Mouse (Mus musculus): ENCODE measurements around the gene Lrp6. TPM values are rescaled to one million over a fixed set of nuclear protein-coding genes. Genes with fewer than 3 reads are reported as not detected.

Gene Lrp6
- polyA plus RNA-seq, 1 experiment: 39.6 TPM

GRCm38 (mm10) chr6:134606540-134606939, 39.8 kb upstream of the Lrp6 start:
- Histone ChIP-seq H3K27me3 (replicated peaks; ENCODE audit: control insufficient read depth, insufficient read depth, low read length) (no peaks in the 10 kb centered on the region), H3K4me3 (ENCODE audit: insufficient read depth, low read depth, low read length) (no peak overlapping the region), H3K36me3 (ENCODE audit: control insufficient read depth, insufficient read depth, low read length) (no peaks in the 10 kb centered on the region), H3K4me1 (ENCODE audit: control insufficient read depth, insufficient read depth, low read length) (peaks cover 12% of the 10 kb centered on the region; the same call in 1 of the 2 replicates), H3K27ac (ENCODE audit: insufficient read depth, low read depth, low read length) (peak overlapping the region; percentile 80)
- 25% methylated on average over 6 of the region's 6 CpGs for WGBS
- DNase-seq: peak; percentile 89
- TF ChIP-seq CTCF (conservative IDR thresholded peaks at IDR 0.05; ENCODE audit: insufficient read depth, insufficient read length, low read depth, low read length) (no peak), POLR2A (IDR thresholded peaks at IDR 0.05; ENCODE audit: low read depth, low read length) (no peak)

- Histone ChIP-seq H3K4me3 (ENCODE audit: insufficient read depth, low read depth, low read length) (no peak overlapping the region), H3K4me1 (ENCODE audit: control insufficient read depth, insufficient read depth, low read length) (peaks cover 14% of the 10 kb centered on the region; the same call in 1 of the 2 replicates), H3K27ac (ENCODE audit: insufficient read depth, low read depth, low read length) (no peak overlapping the region), H3K36me3 (ENCODE audit: control insufficient read depth, insufficient read depth, low read length) (no peaks in the 10 kb centered on the region), H3K27me3 (replicated peaks; ENCODE audit: control insufficient read depth, insufficient read depth, low read length) (no peaks in the 10 kb centered on the region)
- 97% methylated on average over 3 of the region's 3 CpGs for WGBS
- DNase-seq: no peak
- TF ChIP-seq CTCF (conservative IDR thresholded peaks at IDR 0.05; ENCODE audit: insufficient read depth, insufficient read length, low read depth, low read length) (no peak), POLR2A (IDR thresholded peaks at IDR 0.05; ENCODE audit: low read depth, low read length) (no peak)
Measured at GRCm38 (mm10) chr6:134605196-134605595, 38.4 kb upstream of the Lrp6 start.

- 16% methylated on average over 10 of the region's 10 CpGs for WGBS
- peak; percentile 81 for DNase-seq
- no peak for TF ChIP-seq CTCF (conservative IDR thresholded peaks at IDR 0.05; ENCODE audit: insufficient read depth, insufficient read length, low read depth, low read length)
- no peak for TF ChIP-seq POLR2A (IDR thresholded peaks at IDR 0.05; ENCODE audit: low read depth, low read length)
- H3K36me3 ChIP-seq (ENCODE audit: control insufficient read depth, insufficient read depth, low read length): no peaks in the 10 kb centered on the region
- H3K4me1 ChIP-seq (ENCODE audit: control insufficient read depth, insufficient read depth, low read length): peaks cover 18% of the 10 kb centered on the region; the same call in 1 of the 2 replicates
- H3K27ac ChIP-seq (ENCODE audit: insufficient read depth, low read depth, low read length): peak overlapping the region; percentile 80
- no peaks in the 10 kb centered on the region for H3K27me3 ChIP-seq (replicated peaks; ENCODE audit: control insufficient read depth, insufficient read depth, low read length)
- no peak overlapping the region for H3K4me3 ChIP-seq (ENCODE audit: insufficient read depth, low read depth, low read length)
Measured at GRCm38 (mm10) chr6:134602371-134603003, 35.7 kb upstream of the Lrp6 start.

- Histone ChIP-seq H3K4me1 (ENCODE audit: control insufficient read depth, insufficient read depth, low read length) (peaks cover 17% of the 10 kb centered on the region; the same call in 1 of the 2 replicates), H3K27me3 (replicated peaks; ENCODE audit: control insufficient read depth, insufficient read depth, low read length) (no peaks in the 10 kb centered on the region), H3K36me3 (ENCODE audit: control insufficient read depth, insufficient read depth, low read length) (no peaks in the 10 kb centered on the region), H3K4me3 (ENCODE audit: insufficient read depth, low read depth, low read length) (no peak overlapping the region), H3K27ac (ENCODE audit: insufficient read depth, low read depth, low read length) (peak overlapping the region; percentile 72)
- TF ChIP-seq CTCF (conservative IDR thresholded peaks at IDR 0.05; ENCODE audit: insufficient read depth, insufficient read length, low read depth, low read length): no peak
- no peak for TF ChIP-seq POLR2A (IDR thresholded peaks at IDR 0.05; ENCODE audit: low read depth, low read length)
- 27% methylated on average over 3 of the region's 3 CpGs for whole genome bisulfite sequencing
- peak; percentile 91 for DNase-seq
Measured at GRCm38 (mm10) chr6:134601766-134602165, 35.0 kb upstream of the Lrp6 start.

- H3K4me1 ChIP-seq (ENCODE audit: control insufficient read depth, insufficient read depth, low read length): peaks cover 11% of the 10 kb centered on the region; the same call in 1 of the 2 replicates
- no peaks in the 10 kb centered on the region for H3K27me3 ChIP-seq (replicated peaks; ENCODE audit: control insufficient read depth, insufficient read depth, low read length)
- no peak overlapping the region for H3K4me3 ChIP-seq (ENCODE audit: insufficient read depth, low read depth, low read length)
- 47% methylated on average over 7 of the region's 7 CpGs for WGBS
- peak; percentile 58 for DNase-seq
- no peak for TF ChIP-seq POLR2A (IDR thresholded peaks at IDR 0.05; ENCODE audit: low read depth, low read length)
- TF ChIP-seq CTCF (conservative IDR thresholded peaks at IDR 0.05; ENCODE audit: insufficient read depth, insufficient read length, low read depth, low read length): no peak
- no peaks in the 10 kb centered on the region for H3K36me3 ChIP-seq (ENCODE audit: control insufficient read depth, insufficient read depth, low read length)
- peak overlapping the region; percentile 72 for H3K27ac ChIP-seq (ENCODE audit: insufficient read depth, low read depth, low read length)
Measured at GRCm38 (mm10) chr6:134601130-134601529, 34.4 kb upstream of the Lrp6 start.

GRCm38 (mm10) chr6:134599239-134599638, 32.5 kb upstream of the Lrp6 start:
- Histone ChIP-seq H3K36me3 (ENCODE audit: control insufficient read depth, insufficient read depth, low read length) (no peaks in the 10 kb centered on the region), H3K4me3 (ENCODE audit: insufficient read depth, low read depth, low read length) (no peak overlapping the region), H3K27ac (ENCODE audit: insufficient read depth, low read depth, low read length) (peak overlapping the region; percentile 24; the same call in 1 of the 2 replicates), H3K27me3 (replicated peaks; ENCODE audit: control insufficient read depth, insufficient read depth, low read length) (no peaks in the 10 kb centered on the region), H3K4me1 (ENCODE audit: control insufficient read depth, insufficient read depth, low read length) (peaks cover 18% of the 10 kb centered on the region; the same call in 1 of the 2 replicates)
- DNase-seq: peak; percentile 73
- 31% methylated on average over 1 of the region's 1 CpGs for WGBS
- TF ChIP-seq CTCF (conservative IDR thresholded peaks at IDR 0.05; ENCODE audit: insufficient read depth, insufficient read length, low read depth, low read length): no peak
- TF ChIP-seq POLR2A (IDR thresholded peaks at IDR 0.05; ENCODE audit: low read depth, low read length): no peak

GRCm38 (mm10) chr6:134597651-134598229, 31.0 kb upstream of the Lrp6 start:
- Histone ChIP-seq H3K4me3 (ENCODE audit: insufficient read depth, low read depth, low read length) (no peak overlapping the region), H3K4me1 (ENCODE audit: control insufficient read depth, insufficient read depth, low read length) (peaks cover 18% of the 10 kb centered on the region; the same call in 1 of the 2 replicates), H3K36me3 (ENCODE audit: control insufficient read depth, insufficient read depth, low read length) (no peaks in the 10 kb centered on the region), H3K27me3 (replicated peaks; ENCODE audit: control insufficient read depth, insufficient read depth, low read length) (no peaks in the 10 kb centered on the region), H3K27ac (ENCODE audit: insufficient read depth, low read depth, low read length) (peak overlapping the region; percentile 34)
- 36% methylated on average over 6 of the region's 6 CpGs for WGBS
- TF ChIP-seq POLR2A (IDR thresholded peaks at IDR 0.05; ENCODE audit: low read depth, low read length): no peak
- no peak for TF ChIP-seq CTCF (conservative IDR thresholded peaks at IDR 0.05; ENCODE audit: insufficient read depth, insufficient read length, low read depth, low read length)
- peak; percentile 94 for DNase-seq

Data from kidney, adult 2 months (tissue).